ENCODE assay signal across 9 mouse cellular contexts in the genomic region with DNA sequence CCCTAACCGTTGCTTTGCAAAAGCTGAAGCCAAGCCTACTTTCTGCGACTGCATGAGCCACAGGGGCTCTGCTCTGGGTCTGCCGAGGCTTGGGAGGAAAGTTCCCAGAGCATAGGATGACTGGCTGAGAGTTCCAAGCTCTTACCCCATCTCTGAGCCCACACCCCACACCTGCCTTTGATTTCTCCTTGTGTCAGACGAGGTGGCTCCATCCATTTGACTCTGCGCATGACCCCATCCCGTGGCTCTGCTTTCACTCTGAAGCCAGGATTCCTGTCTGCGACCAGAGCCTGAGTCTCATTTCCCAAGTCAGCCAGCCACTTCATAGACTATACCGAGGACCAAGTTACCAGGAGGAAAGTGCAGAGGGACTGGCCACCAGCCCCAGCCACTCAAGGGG.
DNase-seq lines count a peak whose midpoint lies in the region; ATAC-seq lines count a peak whose summit lies in the region.
"Had no signal": no experiment of that assay in that cellular context is flagged by ENCODE, and none has a peak within 500 bp of the region (broad histone marks: within the 10 kb centered on the region; RNA-seq: fewer than 3 reads in every experiment).

No protein-coding gene starts in this region.

- H3K9me3 ChIP-seq in heart, embryonic 10.5 days, result no peaks in the 10 kb centered on the region
- no peaks in the 10 kb centered on the region for H3K9me3 ChIP-seq in lung, embryonic 16.5 days (ENCODE audit: control insufficient read depth, low read length)
- no peaks in the 10 kb centered on the region for H3K9me3 ChIP-seq in limb, embryonic 11.5 days (ENCODE audit: control insufficient read depth, low read length)
- no peaks in the 10 kb centered on the region for H3K9me3 ChIP-seq in stomach, embryonic 15.5 days
- H3K9me3 ChIP-seq: liver, embryonic 15.5 days had no signal

- intact Hi-C loops in heart, postnatal 25 days (cut with DNase I), result loop anchor here (2.0 to 5.0 kb wide), 3 partner anchors 72 to 247 kb away; no protein-coding TSS in a partner anchor

- H3K27ac ChIP-seq in heart, embryonic 10.5 days, result peak overlapping the region; percentile 74
- no peak overlapping the region for H3K27ac ChIP-seq in lung, embryonic 16.5 days (ENCODE audit: low read length)
- H3K27ac ChIP-seq in limb, embryonic 11.5 days (replicated peaks; ENCODE audit: low read depth, low read length), result no peak overlapping the region
- no peak overlapping the region for H3K27ac ChIP-seq in stomach, embryonic 15.5 days
- H3K27ac ChIP-seq: liver, embryonic 15.5 days had no signal

- no peak for DNase-seq in heart, embryonic 10.5 days (ENCODE audit: low spot score)
- no peak for DNase-seq in heart, postnatal 25 days (ENCODE audit: low spot score)
- DNase-seq in lung, adult 18-20 months, result no peak
- no peak for DNase-seq in limb, embryonic 11.5 days (ENCODE audit: low spot score)
- no peak for DNase-seq in adrenal gland, postnatal 14 days
- DNase-seq in thymus, postnatal 14 days, result no peak

- WGBS in heart, embryonic 10.5 days, result 20% methylated on average over 8 of the region's 8 CpGs
- whole genome bisulfite sequencing in lung, embryonic 16.5 days, result 27% methylated on average over 8 of the region's 8 CpGs
- 19% methylated on average over 8 of the region's 8 CpGs for WGBS in limb, embryonic 11.5 days
- 31% methylated on average over 8 of the region's 8 CpGs for WGBS in stomach, embryonic 15.5 days

- peak overlapping the region; percentile 48 for H3K4me2 ChIP-seq in lung, embryonic 16.5 days (ENCODE audit: low read depth, low read length)
- H3K4me2 ChIP-seq in limb, embryonic 11.5 days (ENCODE audit: low read depth, severe bottlenecking), result peak overlapping the region; percentile 29; the same call in 1 of the 2 replicates
- H3K4me2 ChIP-seq in stomach, embryonic 15.5 days, result peak overlapping the region; percentile 39
- H3K4me2 ChIP-seq: liver, embryonic 15.5 days had no signal

- ATAC-seq in lung, embryonic 16.5 days (ENCODE audit: low read depth), result no peak
- ATAC-seq in limb, embryonic 11.5 days (ENCODE audit: insufficient number of reproducible peaks, low FRiP score, low TSS enrichment, low read depth), result no peak; the same call in 1 of the 2 replicates
- ATAC-seq in stomach, embryonic 15.5 days (ENCODE audit: insufficient read depth, low FRiP score, low read depth), result no peak

- peaks cover 15% of the 10 kb centered on the region; the same call in 1 of the 2 replicates for H3K27me3 ChIP-seq in heart, embryonic 10.5 days (ENCODE audit: insufficient read depth, poor library complexity, severe bottlenecking)
- no peaks in the 10 kb centered on the region for H3K27me3 ChIP-seq in lung, embryonic 16.5 days (ENCODE audit: control insufficient read depth, insufficient read depth, low read depth, low read length)
- H3K27me3 ChIP-seq in limb, embryonic 11.5 days (ENCODE audit: control insufficient read depth, insufficient read depth, low read length), result no peaks in the 10 kb centered on the region
- H3K27me3 ChIP-seq in stomach, embryonic 15.5 days (replicated peaks), result no peaks in the 10 kb centered on the region
- H3K27me3 ChIP-seq: liver, embryonic 15.5 days had no signal

- H3K4me3 ChIP-seq in heart, embryonic 10.5 days, result peak overlapping the region; percentile 37
- H3K4me3 ChIP-seq in lung, embryonic 16.5 days (ENCODE audit: low read length), result peak overlapping the region; percentile 18; the same call in 1 of the 2 replicates
- no peak overlapping the region for H3K4me3 ChIP-seq in limb, embryonic 11.5 days (ENCODE audit: low read depth, low read length)
- no peak overlapping the region for H3K4me3 ChIP-seq in stomach, embryonic 15.5 days (replicated peaks)
- H3K4me3 ChIP-seq: liver, embryonic 15.5 days had no signal

- H3K9ac ChIP-seq in lung, embryonic 16.5 days (ENCODE audit: low read length), result 0 out of 2 replicates have a peak overlapping the region, but pooled peaks have one; percentile 35
- no peak overlapping the region for H3K9ac ChIP-seq in limb, embryonic 11.5 days (ENCODE audit: low read length)
- H3K9ac ChIP-seq in stomach, embryonic 15.5 days, result no peak overlapping the region
- H3K9ac ChIP-seq: liver, embryonic 15.5 days had no signal

- H3K4me1 ChIP-seq in heart, embryonic 10.5 days, result peaks cover 24% of the 10 kb centered on the region
- 0 out of 2 replicates have a peak, but pooled peaks cover 3% of the 10 kb centered on the region for H3K4me1 ChIP-seq in lung, embryonic 16.5 days (replicated peaks; ENCODE audit: control insufficient read depth, insufficient read depth, low read length)
- no peaks in the 10 kb centered on the region for H3K4me1 ChIP-seq in limb, embryonic 11.5 days (ENCODE audit: control insufficient read depth, insufficient read depth, low read length)
- no peaks in the 10 kb centered on the region for H3K4me1 ChIP-seq in stomach, embryonic 15.5 days
- H3K4me1 ChIP-seq: liver, embryonic 15.5 days had no signal

- no peaks in the 10 kb centered on the region for H3K36me3 ChIP-seq in heart, embryonic 10.5 days
- no peaks in the 10 kb centered on the region for H3K36me3 ChIP-seq in lung, embryonic 16.5 days (ENCODE audit: control insufficient read depth, insufficient read depth, low read length)
- H3K36me3 ChIP-seq in limb, embryonic 11.5 days (ENCODE audit: control insufficient read depth, insufficient read depth, low read length), result no peaks in the 10 kb centered on the region
- no peaks in the 10 kb centered on the region for H3K36me3 ChIP-seq in stomach, embryonic 15.5 days
- H3K36me3 ChIP-seq: liver, embryonic 15.5 days had no signal

Comparison
In these comparisons a context has a peak if more than half of its experiments do, and no peak if none do; other contexts are left out.
1. H3K4me3 ChIP-seq: peak in heart, embryonic 10.5 days (single experiment) and lung, embryonic 16.5 days (single experiment); none in limb, embryonic 11.5 days (single experiment) and stomach, embryonic 15.5 days (single experiment).
2. Peak in every context shown above with its lines, with median percentiles within 50 percentile points of each other: H3K4me2 ChIP-seq.